Mouse (Mus musculus): ENCODE results near the gene Itgad. TPM values are rescaled to one million over a fixed set of nuclear protein-coding genes. Genes with fewer than 3 reads are reported as not detected.
A peak's percentile ranks its signal among the peaks of the same experiment; 100 is the strongest.

Gene Itgad
- total and polyA plus RNA-seq, 3 experiments = not detected

GRCm38 (mm10) chr7:128114371-128115105 lies 39.6 kb upstream of the Itgad start:
- Histone ChIP-seq H3K9ac (ENCODE audit: control insufficient read depth, low read depth, low read length, poor library complexity, severe bottlenecking) (no peak overlapping the region), H3K27me3 (ENCODE audit: control insufficient read depth in 1 of 2, insufficient read depth in 2 of 2, low read length in 2 of 2) (peaks cover 4 to 5% of the 10 kb centered on the region in 2 experiments), H3K4me1 (ENCODE audit: control insufficient read depth in 1 of 2, insufficient read depth in 2 of 2, low read length in 2 of 2) (no peaks in the 10 kb centered on the region), H3K4me3 (ENCODE audit: control insufficient read depth in 1 of 2, insufficient read depth in 1 of 2, low read depth in 2 of 2, low read length in 2 of 2) (no peak overlapping the region), H3K36me3 (ENCODE audit: control insufficient read depth in 1 of 2, insufficient read depth in 2 of 2, low read length in 2 of 2) (no peaks in the 10 kb centered on the region), H3K9me3 (replicated peaks; ENCODE audit: insufficient read depth, low read length) (no peaks in the 10 kb centered on the region), H3K79me2 (ENCODE audit: control insufficient read depth, insufficient read depth, low read length, poor library complexity) (no peaks in the 10 kb centered on the region), H3K27ac (ENCODE audit: control insufficient read depth, low read depth, low read length) (no peak overlapping the region)
- TF ChIP-seq POLR2AphosphoS2 (IDR thresholded peaks at IDR 0.05; ENCODE audit: low read length) (no peak), MAZ (IDR thresholded peaks at IDR 0.05; ENCODE audit: low read depth, low read length) (no peak), BHLHE40 (IDR thresholded peaks at IDR 0.05; ENCODE audit: borderline replicate concordance, low read depth, low read length) (no peak), TAL1 (IDR thresholded peaks at IDR 0.05; ENCODE audit: low read length) (no peak), USF1 (IDR thresholded peaks at IDR 0.05; ENCODE audit: low read depth, low read length) (no peak), POLR2A (IDR thresholded peaks at IDR 0.05; ENCODE audit: control insufficient read depth in 1 of 2, insufficient read depth in 1 of 2, low read depth in 1 of 2, low read length in 2 of 2, poor library complexity in 1 of 2) (no peak), E2F4 (IDR thresholded peaks at IDR 0.05; ENCODE audit: borderline replicate concordance, low read depth, low read length) (no peak), USF2 (IDR thresholded peaks at IDR 0.05; ENCODE audit: borderline replicate concordance in 1 of 2, insufficient read depth in 1 of 2, low read depth in 1 of 2, low read length in 2 of 2) (no peak), MAFK (IDR thresholded peaks at IDR 0.05; ENCODE audit: borderline replicate concordance, low read depth, low read length) (no peak), HCFC1 (IDR thresholded peaks at IDR 0.05; ENCODE audit: low read depth, low read length) (no peak)
- no peak for DNase-seq (ENCODE audit: low read depth, low spot score)

- H3K79me2 ChIP-seq (ENCODE audit: control insufficient read depth, insufficient read depth, low read length, poor library complexity) = no peaks in the 10 kb centered on the region
- H3K4me1 ChIP-seq (ENCODE audit: control insufficient read depth in 1 of 2, insufficient read depth in 2 of 2, low read length in 2 of 2) = no peaks in the 10 kb centered on the region
- H3K9me3 ChIP-seq (replicated peaks; ENCODE audit: insufficient read depth, low read length) = no peaks in the 10 kb centered on the region
- no peak overlapping the region for H3K27ac ChIP-seq (ENCODE audit: control insufficient read depth, low read depth, low read length)
- H3K9ac ChIP-seq (ENCODE audit: control insufficient read depth, low read depth, low read length, poor library complexity, severe bottlenecking) = no peak overlapping the region
- H3K36me3 ChIP-seq (ENCODE audit: control insufficient read depth in 1 of 2, insufficient read depth in 2 of 2, low read length in 2 of 2) = no peaks in the 10 kb centered on the region
- H3K4me3 ChIP-seq (ENCODE audit: control insufficient read depth in 1 of 2, insufficient read depth in 1 of 2, low read depth in 2 of 2, low read length in 2 of 2) = no peak overlapping the region
- peaks cover 3 to 5% of the 10 kb centered on the region in 2 experiments for H3K27me3 ChIP-seq (ENCODE audit: control insufficient read depth in 1 of 2, insufficient read depth in 2 of 2, low read length in 2 of 2)
- peak; percentile 33 for DNase-seq (ENCODE audit: low read depth, low spot score)
- TF ChIP-seq JUND (IDR thresholded peaks at IDR 0.05; ENCODE audit: low read depth, low read length) (no peak), GATA1 (IDR thresholded peaks at IDR 0.05; ENCODE audit: low read depth, low read length) (no peak), POLR2AphosphoS2 (IDR thresholded peaks at IDR 0.05; ENCODE audit: low read length) (no peak), USF1 (IDR thresholded peaks at IDR 0.05; ENCODE audit: low read depth, low read length) (no peak), CHD1 (IDR thresholded peaks at IDR 0.05; ENCODE audit: low read depth, low read length) (no peak)
Measured at GRCm38 (mm10) chr7:128115211-128115958, 38.8 kb upstream of the Itgad start.

All from MEL (cell line).